Mouse (Mus musculus) heart, embryonic 16.5 days (tissue): ENCODE measurements around the gene Tlr6. TPM values are rescaled to one million over a fixed set of nuclear protein-coding genes. Genes with fewer than 3 reads are reported as not detected.

ENCODE experiments used
- ATAC-seq: fragments of 200-750 bp; cut with Nextera tagmentation; replicated peaks from 2 replicates; pipeline ENCODE4 v1.8.0; 2017; ENCODE audit warnings: moderate number of reproducible peaks; ENCODE audit not compliant: insufficient read depth, low FRiP score; ENCODE audit errors: extremely low read depth
- H3K27ac ChIP-seq: fragments of 300-500 bp; sonication (generic); 2 replicates; pipeline ENCODE4 v1.5.1; 2014; ENCODE audit warnings: mild to moderate bottlenecking, low read length, control low read depth, moderate library complexity
- H3K27me3 ChIP-seq: fragments of 300-500 bp; sonication (generic); 2 replicates; pipeline ENCODE4 v1.6.1; 2014; ENCODE audit warnings: low read length, mixed read lengths; ENCODE audit not compliant: control insufficient read depth, insufficient read depth
- H3K36me3 ChIP-seq: fragments of 300-500 bp; sonication (generic); 2 replicates; pipeline ENCODE4 v1.6.1; 2014; ENCODE audit not compliant: control insufficient read depth, insufficient read depth
- H3K4me1 ChIP-seq: fragments of 300-500 bp; sonication (generic); 2 replicates; pipeline ENCODE4 v1.6.1; 2014; ENCODE audit warnings: low read length, mixed read lengths; ENCODE audit not compliant: control insufficient read depth, insufficient read depth
- H3K4me2 ChIP-seq: fragments of 300-500 bp; sonication (generic); 2 replicates; pipeline ENCODE4 v1.6.1; 2014; ENCODE audit warnings: low read depth, mild to moderate bottlenecking, control low read depth, low read length
- H3K4me3 ChIP-seq: fragments of 300-500 bp; sonication (generic); 2 replicates; pipeline ENCODE4 v1.5.1; 2014; ENCODE audit warnings: mild to moderate bottlenecking, control low read depth, low read length
- H3K9ac ChIP-seq: fragments of 300-500 bp; sonication (generic); 2 replicates; pipeline ENCODE4 v1.6.1; 2014; ENCODE audit warnings: low read length, control low read depth
- H3K9me3 ChIP-seq: fragments of 300-500 bp; sonication (generic); replicated peaks from 2 replicates; pipeline ENCODE4 v1.6.1; 2016; ENCODE audit warnings: low read length; ENCODE audit not compliant: control insufficient read depth
- WGBS: fragments of 180-500 bp; shearing (Covaris S2); extraction: QIAGEN DNeasy Blood & Tissue Kit; methylation state at CpG from one replicate; pipeline ENCODE4 v1.1.7; 2014; 5-methylcytosine and 5-hydroxymethylcytosine counted together
- polyA plus RNA-seq: library from polyadenylated mRNA; unstranded; fragments of >200 nt; fragmentation: Nextera tagmentation; extraction: Ambion mirVana; gene quantifications from 2 replicates; pipeline ENCODE4 v1.2.1, GENCODE M21; 2015

The Tlr6 gene
- polyA plus RNA-seq, 1 experiment from 2014 or later = 0.62 TPM

- H3K4me2 ChIP-seq = no peak overlapping the region
- H3K27ac ChIP-seq = no peak overlapping the region
- no peaks in the 10 kb centered on the region for H3K27me3 ChIP-seq
- no peak overlapping the region for H3K4me3 ChIP-seq
- peaks cover 18% of the 10 kb centered on the region for H3K36me3 ChIP-seq
- no peaks in the 10 kb centered on the region for H3K4me1 ChIP-seq
- no peak overlapping the region for H3K9ac ChIP-seq
- no peaks in the 10 kb centered on the region for H3K9me3 ChIP-seq
- 69% methylated on average over 8 of the region's 8 CpGs for WGBS
- no peak for ATAC-seq
Measured at GRCm38 (mm10) chr5:64977128-64977527, 17.2 kb upstream of the Tlr6 start.

DNA sequence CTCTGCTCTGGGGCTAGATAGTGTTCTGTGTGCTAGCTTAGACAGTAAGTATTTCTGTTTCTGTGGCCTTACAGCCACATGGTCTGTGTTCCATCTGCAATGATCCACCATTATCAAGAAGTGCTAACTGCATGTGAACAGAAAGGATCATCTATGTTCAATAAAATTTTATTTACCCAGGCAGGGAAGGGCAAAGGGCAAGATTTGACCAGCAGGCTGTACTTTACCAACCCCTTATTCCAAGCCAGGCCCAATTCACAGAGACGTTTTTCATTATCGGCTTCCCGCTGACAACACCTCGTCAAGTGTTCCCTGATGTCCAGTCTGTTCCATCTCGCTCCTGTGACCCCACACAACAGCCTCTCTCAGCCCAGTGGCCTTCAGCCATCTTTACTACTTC lies 15.2 kb upstream of the Tlr6 start:
- Histone ChIP-seq H3K27me3 (no peaks in the 10 kb centered on the region), H3K4me1 (peaks cover 4% of the 10 kb centered on the region; the same call in 1 of the 2 replicates), H3K9me3 (no peaks in the 10 kb centered on the region), H3K4me2 (no peak overlapping the region), H3K9ac (no peak overlapping the region), H3K4me3 (no peak overlapping the region), H3K36me3 (peaks cover 6% of the 10 kb centered on the region), H3K27ac (no peak overlapping the region)
- no peak for ATAC-seq
- 48% methylated on average over 5 of the region's 5 CpGs for WGBS

- WGBS = 1% methylated on average over 58 of the region's 68 CpGs
- Histone ChIP-seq H3K36me3 (no peaks in the 10 kb centered on the region), H3K4me2 (peak within 1 kb of the TSS; percentile 75), H3K27ac (peak within 1 kb of the TSS; percentile 79), H3K27me3 (no peaks in the 10 kb centered on the region), H3K4me3 (peak within 1 kb of the TSS; percentile 83), H3K9ac (peak within 1 kb of the TSS; percentile 90), H3K9me3 (no peaks in the 10 kb centered on the region), H3K4me1 (peaks cover 4% of the 10 kb centered on the region; the same call in 1 of the 2 replicates)
- peak; percentile 89 for ATAC-seq
Measured at GRCm38 (mm10) chr5:64969861-64970771, 10.2 kb upstream of the Tlr6 start, which contains the start of gene Fam114a1. Fam114a1 (plus strand) TSS chr5:64970071.

DNA sequence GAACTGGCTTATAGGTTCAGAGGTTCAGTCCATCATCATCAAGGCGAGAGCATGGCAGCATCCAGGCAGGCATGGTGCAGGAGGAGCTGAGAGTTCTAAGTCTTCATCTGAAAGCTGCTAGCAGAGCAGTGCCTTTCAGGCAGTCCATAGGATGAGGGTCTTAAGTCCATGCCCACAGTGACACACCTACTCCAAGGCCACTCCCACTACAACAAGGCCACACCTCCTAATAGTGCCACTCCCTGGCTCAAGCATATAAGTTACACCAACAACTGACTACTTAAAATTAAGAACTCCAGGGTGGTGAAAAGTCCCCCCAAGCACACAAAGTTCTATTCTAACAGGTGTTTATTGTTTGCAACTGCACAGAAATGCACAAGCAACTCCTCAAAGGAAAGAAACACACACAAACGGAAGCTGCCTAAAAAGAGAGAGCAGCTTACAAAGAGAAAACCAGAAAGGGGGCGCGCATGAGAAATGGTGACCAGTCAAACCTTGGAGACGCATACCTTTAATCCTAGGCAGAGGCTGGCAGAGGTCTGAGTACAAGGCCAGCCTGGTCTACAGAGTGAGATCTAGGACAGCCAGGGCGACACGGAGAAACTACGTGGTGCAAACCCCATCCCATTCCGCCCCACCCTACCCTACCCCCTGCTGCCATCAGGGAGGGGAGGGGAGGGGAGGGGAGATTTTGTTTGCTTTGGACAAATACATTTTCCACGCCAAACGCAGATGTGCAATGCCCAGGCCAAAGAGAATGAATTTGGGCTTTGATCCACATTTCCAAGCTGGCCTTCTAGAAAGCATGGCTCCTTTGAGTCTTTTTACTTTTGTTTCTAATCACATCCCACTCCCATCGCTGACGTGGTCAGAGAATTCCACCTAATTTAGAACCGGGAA lies 9.3 kb upstream of the Tlr6 start:
- Histone ChIP-seq H3K9ac (peak overlapping the region; percentile 90), H3K4me1 (peaks cover 4% of the 10 kb centered on the region; the same call in 1 of the 2 replicates), H3K36me3 (no peaks in the 10 kb centered on the region), H3K9me3 (no peaks in the 10 kb centered on the region), H3K27ac (peak overlapping the region; percentile 66), H3K27me3 (no peaks in the 10 kb centered on the region), H3K4me3 (peak overlapping the region; percentile 83), H3K4me2 (peak overlapping the region; percentile 75)
- WGBS = 7% methylated on average over 14 of the region's 14 CpGs
- ATAC-seq = peak; percentile 51

DNA sequence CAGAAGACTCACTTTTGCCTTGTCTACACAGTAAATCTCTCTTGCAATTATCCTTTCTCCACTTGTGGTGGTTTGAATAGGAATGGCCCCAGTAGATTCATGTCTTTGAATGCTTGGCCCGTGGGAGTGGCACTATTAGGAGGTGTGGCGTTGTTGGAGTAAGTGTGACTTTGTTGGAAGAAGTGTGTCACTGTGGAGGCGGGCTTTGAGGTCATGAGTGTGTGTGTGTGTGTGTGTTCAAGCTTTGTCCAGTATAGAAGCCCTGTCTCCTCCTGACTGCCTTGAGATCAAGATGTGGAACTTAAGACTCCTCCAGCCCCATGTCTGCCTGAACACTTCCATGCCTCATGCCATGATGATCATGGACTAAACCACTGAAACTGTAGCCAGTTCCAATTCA lies 3.8 kb upstream of the Tlr6 start:
- no peak overlapping the region for H3K27ac ChIP-seq
- H3K4me3 ChIP-seq = no peak overlapping the region
- no peak for ATAC-seq
- H3K4me2 ChIP-seq = no peak overlapping the region
- no peaks in the 10 kb centered on the region for H3K9me3 ChIP-seq
- H3K27me3 ChIP-seq = no peaks in the 10 kb centered on the region
- H3K36me3 ChIP-seq = no peaks in the 10 kb centered on the region
- 83% methylated on average over 3 of the region's 3 CpGs for WGBS
- no peak overlapping the region for H3K9ac ChIP-seq
- H3K4me1 ChIP-seq = no peaks in the 10 kb centered on the region

- H3K9me3 ChIP-seq = no peaks in the 10 kb centered on the region
- ATAC-seq = no peak
- WGBS = 73% methylated on average over 5 of the region's 5 CpGs
Measured at GRCm38 (mm10) chr5:64963271-64963670, 3.4 kb upstream of the Tlr6 start.

DNA sequence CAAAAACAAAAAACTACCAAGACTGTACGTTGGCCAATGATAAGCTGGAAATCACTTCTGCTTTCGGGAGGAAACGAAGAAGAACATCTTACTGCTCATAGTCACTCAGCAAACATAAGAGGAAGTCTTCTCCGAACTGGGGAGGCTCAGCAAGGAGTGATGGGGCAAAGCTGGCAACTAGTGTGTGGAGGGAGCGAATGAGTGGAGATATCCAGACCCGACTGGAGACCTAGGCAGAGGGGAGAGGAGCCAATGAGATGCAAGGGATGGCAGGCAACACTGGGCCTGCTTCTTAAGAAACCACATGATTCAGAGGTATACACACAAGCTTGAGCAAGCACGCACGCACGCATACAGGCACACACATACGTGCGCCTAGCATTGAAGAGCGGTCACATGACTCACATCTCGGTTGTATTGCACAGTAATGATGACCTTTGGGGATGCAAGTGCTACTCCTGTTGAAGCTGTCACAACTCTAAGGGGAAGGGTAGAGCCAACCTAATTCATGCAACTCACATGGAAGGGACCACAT lies 1.0 kb upstream of the Tlr6 start:
- H3K4me1 ChIP-seq = no peaks in the 10 kb centered on the region
- H3K9me3 ChIP-seq = no peaks in the 10 kb centered on the region
- no peaks in the 10 kb centered on the region for H3K27me3 ChIP-seq
- no peak overlapping the region for H3K27ac ChIP-seq
- ATAC-seq = no peak
- H3K4me2 ChIP-seq = no peak overlapping the region
- H3K36me3 ChIP-seq = no peaks in the 10 kb centered on the region
- WGBS = 82% methylated on average over 13 of the region's 13 CpGs
- H3K9ac ChIP-seq = no peak overlapping the region
- no peak overlapping the region for H3K4me3 ChIP-seq

More at GRCm38 (mm10) chr5:64963271-64963670, 3.4 kb upstream of the Tlr6 start:
- Histone ChIP-seq H3K4me1 (no peaks in the 10 kb centered on the region), H3K9ac (no peak overlapping the region), H3K4me3 (no peak overlapping the region), H3K27ac (no peak overlapping the region), H3K27me3 (no peaks in the 10 kb centered on the region), H3K36me3 (no peaks in the 10 kb centered on the region), H3K4me2 (no peak overlapping the region)

DNA sequence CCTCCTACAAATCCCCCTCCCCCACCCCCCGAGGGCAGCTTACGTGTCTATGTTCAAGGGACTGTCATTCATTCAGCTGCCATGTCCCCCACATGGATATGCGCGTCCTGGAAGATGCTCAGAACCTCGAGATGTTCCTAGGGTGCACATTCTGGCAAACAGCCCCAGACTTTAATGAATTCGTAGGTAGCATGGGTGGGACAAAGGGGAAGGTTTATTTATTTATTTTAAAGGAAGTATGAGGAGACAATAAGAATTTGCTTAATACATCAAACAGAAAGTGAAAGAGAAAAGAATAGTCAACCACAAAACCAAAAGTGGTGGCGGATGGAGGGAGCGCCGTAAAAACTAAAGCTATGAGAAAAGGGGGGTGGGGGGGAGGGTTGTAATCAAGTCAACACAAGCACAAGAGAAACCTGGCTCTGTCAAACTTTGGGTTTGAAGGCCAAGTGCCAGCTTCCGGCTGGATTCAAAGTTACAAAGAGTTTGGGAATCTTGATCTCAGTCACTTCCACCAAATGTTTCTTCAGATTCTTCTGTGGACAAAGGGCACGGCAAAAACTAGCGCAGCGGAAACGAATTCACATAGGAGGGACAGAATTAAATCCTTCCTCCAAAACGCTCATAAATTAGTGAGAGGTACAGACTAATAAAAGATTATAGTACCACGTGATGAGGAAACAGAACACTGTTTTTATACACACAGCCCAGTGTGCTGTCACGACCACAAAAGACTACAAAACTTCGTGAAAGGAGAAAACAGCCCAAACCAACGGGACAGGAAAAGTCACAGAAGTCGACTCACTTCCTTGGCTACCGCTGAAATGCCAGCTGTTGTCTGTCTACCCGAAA lies 680 bp downstream of the Tlr6 start:
- no peak for ATAC-seq
- H3K36me3 ChIP-seq = no peaks in the 10 kb centered on the region
- WGBS = 71% methylated on average over 22 of the region's 22 CpGs
- H3K9me3 ChIP-seq = no peaks in the 10 kb centered on the region
- H3K4me3 ChIP-seq = peak overlapping the region; percentile 3
- no peak overlapping the region for H3K9ac ChIP-seq
- H3K27ac ChIP-seq = no peak overlapping the region
- no peaks in the 10 kb centered on the region for H3K27me3 ChIP-seq
- H3K4me2 ChIP-seq = peak overlapping the region; percentile 26; the same call in 1 of the 2 replicates
- H3K4me1 ChIP-seq = no peaks in the 10 kb centered on the region
